Mouse (Mus musculus) embryonic facial prominence, embryonic 15.5 days (tissue): ENCODE data around the gene E2f2. TPM values are rescaled to one million over a fixed set of nuclear protein-coding genes. Genes with fewer than 3 reads are reported as not detected.

ENCODE experiments used
- ATAC-seq: fragments of 200-750 bp; cut with Nextera tagmentation; 2 replicates; pipeline ENCODE4 v1.8.0; 2017; ENCODE audit warnings: low read depth, moderate TSS enrichment; ENCODE audit not compliant: insufficient number of reproducible peaks, low FRiP score, low TSS enrichment
- H3K27ac ChIP-seq: fragments of 300-500 bp; sonication (generic); replicated peaks from 2 replicates; pipeline ENCODE4 v1.5.1; 2015; ENCODE audit warnings: mild to moderate bottlenecking, inconsistent platforms
- H3K27me3 ChIP-seq: fragments of 300-500 bp; sonication (generic); 2 replicates; pipeline ENCODE4 v1.6.1; 2015; ENCODE audit warnings: inconsistent platforms
- H3K36me3 ChIP-seq: fragments of 300-500 bp; sonication (generic); 2 replicates; pipeline ENCODE4 v1.6.1; 2015; ENCODE audit warnings: mild to moderate bottlenecking, inconsistent platforms
- H3K4me1 ChIP-seq: fragments of 300-500 bp; sonication (generic); 2 replicates; pipeline ENCODE4 v1.6.1; 2015; ENCODE audit warnings: inconsistent platforms
- H3K4me2 ChIP-seq: fragments of 300-500 bp; sonication (generic); replicated peaks from 2 replicates; pipeline ENCODE4 v1.6.1; 2015; ENCODE audit warnings: mild to moderate bottlenecking, inconsistent platforms
- H3K4me3 ChIP-seq: fragments of 300-500 bp; sonication (generic); replicated peaks from 2 replicates; pipeline ENCODE4 v1.5.1; 2015; ENCODE audit warnings: mild to moderate bottlenecking, inconsistent platforms
- H3K9ac ChIP-seq: fragments of 300-500 bp; sonication (generic); 2 replicates; pipeline ENCODE4 v1.6.1; 2015; ENCODE audit warnings: inconsistent platforms
- H3K9me3 ChIP-seq: fragments of 300-500 bp; sonication (generic); replicated peaks from 2 replicates; pipeline ENCODE4 v1.6.1; 2016; ENCODE audit warnings: inconsistent platforms
- WGBS: fragments of 180-500 bp; shearing (Covaris S2); methylation state at CpG from one replicate; pipeline ENCODE4 v1.1.7; 2015; 5-methylcytosine and 5-hydroxymethylcytosine counted together
- polyA plus RNA-seq: library from polyadenylated mRNA; unstranded; fragments of >200 nt; fragmentation: Nextera tagmentation; extraction: Ambion mirVana; gene quantifications from 2 replicates; pipeline ENCODE4 v1.2.1, GENCODE M21; 2015

Gene E2f2
- polyA plus RNA-seq, 1 experiment from 2014 or later = 10.1 TPM

GRCm38 (mm10) chr4:136177244-136177611, 5.0 kb downstream of the E2f2 start:
- Histone ChIP-seq H3K27ac (peak overlapping the region; percentile 63), H3K4me1 (peaks cover 78% of the 10 kb centered on the region), H3K4me2 (no peak overlapping the region)

GRCm38 (mm10) chr4:136177612-136178474, 5.6 kb downstream of the E2f2 start:
- H3K4me3 ChIP-seq = no peak overlapping the region
- H3K27me3 ChIP-seq = no peaks in the 10 kb centered on the region
- no peaks in the 10 kb centered on the region for H3K36me3 ChIP-seq
- peak; percentile 15; the same call in 1 of the 2 replicates for ATAC-seq
- no peak overlapping the region for H3K4me2 ChIP-seq
- WGBS = 46% methylated on average over 11 of the region's 11 CpGs
- no peaks in the 10 kb centered on the region for H3K9me3 ChIP-seq
- no peak overlapping the region for H3K9ac ChIP-seq
- H3K27ac ChIP-seq = peak overlapping the region; percentile 63
- peaks cover 75% of the 10 kb centered on the region for H3K4me1 ChIP-seq

More at GRCm38 (mm10) chr4:136177244-136177611, 5.0 kb downstream of the E2f2 start:
- no peak for ATAC-seq
- Histone ChIP-seq H3K36me3 (no peaks in the 10 kb centered on the region), H3K9me3 (no peaks in the 10 kb centered on the region), H3K4me3 (no peak overlapping the region), H3K9ac (no peak overlapping the region), H3K27me3 (no peaks in the 10 kb centered on the region)
- 39% methylated on average over 8 of the region's 8 CpGs for WGBS

- Histone ChIP-seq H3K27ac (peak overlapping the region; percentile 63; the same call in 1 of the 2 replicates), H3K27me3 (no peaks in the 10 kb centered on the region), H3K9me3 (no peaks in the 10 kb centered on the region), H3K9ac (no peak overlapping the region), H3K4me3 (no peak overlapping the region), H3K4me2 (no peak overlapping the region), H3K4me1 (peaks cover 68% of the 10 kb centered on the region), H3K36me3 (no peaks in the 10 kb centered on the region)
- 78% methylated on average over 12 of the region's 12 CpGs for WGBS
- no peak for ATAC-seq
Measured at GRCm38 (mm10) chr4:136178475-136178921, 6.3 kb downstream of the E2f2 start.

- peaks cover 3% of the 10 kb centered on the region; the same call in 1 of the 2 replicates for H3K36me3 ChIP-seq
- H3K27me3 ChIP-seq = no peaks in the 10 kb centered on the region
- H3K9me3 ChIP-seq = no peaks in the 10 kb centered on the region
- H3K4me1 ChIP-seq = peaks cover 59% of the 10 kb centered on the region
- no peak overlapping the region for H3K9ac ChIP-seq
- H3K27ac ChIP-seq = no peak overlapping the region
- H3K4me2 ChIP-seq = peak overlapping the region; percentile 55
- no peak overlapping the region for H3K4me3 ChIP-seq
- 83% methylated on average over 7 of the region's 7 CpGs for WGBS
- ATAC-seq = no peak
Measured at GRCm38 (mm10) chr4:136179456-136179855, 7.3 kb downstream of the E2f2 start.

GRCm38 (mm10) chr4:136179998-136180397, 7.8 kb downstream of the E2f2 start:
- WGBS = 7% methylated on average over 15 of the region's 15 CpGs
- H3K27ac ChIP-seq = peak overlapping the region; percentile 72

GRCm38 (mm10) chr4:136180408-136181330, 8.5 kb downstream of the E2f2 start:
- H3K4me1 ChIP-seq = peaks cover 48% of the 10 kb centered on the region
- H3K9me3 ChIP-seq = no peaks in the 10 kb centered on the region
- H3K4me3 ChIP-seq = peak overlapping the region; percentile 40
- peak overlapping the region; percentile 72 for H3K27ac ChIP-seq
- peak; percentile 69 for ATAC-seq
- peak overlapping the region; percentile 55 for H3K4me2 ChIP-seq
- 16% methylated on average over 23 of the region's 23 CpGs for WGBS
- peaks cover 5% of the 10 kb centered on the region; the same call in 1 of the 2 replicates for H3K36me3 ChIP-seq
- H3K27me3 ChIP-seq = no peaks in the 10 kb centered on the region
- H3K9ac ChIP-seq = no peak overlapping the region

More at GRCm38 (mm10) chr4:136179998-136180397, 7.8 kb downstream of the E2f2 start:
- H3K27me3 ChIP-seq = no peaks in the 10 kb centered on the region
- H3K9me3 ChIP-seq = no peaks in the 10 kb centered on the region
- ATAC-seq = peak; percentile 15; the same call in 1 of the 2 replicates
- peaks cover 53% of the 10 kb centered on the region for H3K4me1 ChIP-seq
- peak overlapping the region; percentile 55 for H3K4me2 ChIP-seq
- peak overlapping the region; percentile 40 for H3K4me3 ChIP-seq
- H3K9ac ChIP-seq = no peak overlapping the region
- peaks cover 5% of the 10 kb centered on the region; the same call in 1 of the 2 replicates for H3K36me3 ChIP-seq

GRCm38 (mm10) chr4:136181367-136181766, 9.2 kb downstream of the E2f2 start:
- ATAC-seq = no peak
- Histone ChIP-seq H3K4me3 (0 out of 2 replicates have a peak overlapping the region, but pooled peaks have one; percentile 40), H3K27ac (peak overlapping the region; percentile 63; the same call in 1 of the 2 replicates), H3K4me2 (peak overlapping the region; percentile 55), H3K36me3 (peaks cover 8% of the 10 kb centered on the region; the same call in 1 of the 2 replicates), H3K27me3 (no peaks in the 10 kb centered on the region), H3K9ac (no peak overlapping the region), H3K9me3 (no peaks in the 10 kb centered on the region), H3K4me1 (peaks cover 41% of the 10 kb centered on the region)
- 25% methylated on average over 12 of the region's 12 CpGs for WGBS

- no peak for ATAC-seq
- peaks cover 9% of the 10 kb centered on the region for H3K4me1 ChIP-seq
- no peaks in the 10 kb centered on the region for H3K27me3 ChIP-seq
- peaks cover 13% of the 10 kb centered on the region for H3K36me3 ChIP-seq
- no peak overlapping the region for H3K4me3 ChIP-seq
- H3K27ac ChIP-seq = 0 out of 2 replicates have a peak overlapping the region, but pooled peaks have one; percentile 8
- no peak overlapping the region for H3K4me2 ChIP-seq
- no peaks in the 10 kb centered on the region for H3K9me3 ChIP-seq
- no peak overlapping the region for H3K9ac ChIP-seq
- 65% methylated on average over 9 of the region's 9 CpGs for WGBS
Measured at GRCm38 (mm10) chr4:136185375-136185774, 13.2 kb downstream of the E2f2 start.

GRCm38 (mm10) chr4:136186315-136186714, 14.1 kb downstream of the E2f2 start:
- peaks cover 21% of the 10 kb centered on the region for H3K36me3 ChIP-seq
- H3K9ac ChIP-seq = no peak overlapping the region
- H3K4me3 ChIP-seq = no peak overlapping the region
- H3K27me3 ChIP-seq = no peaks in the 10 kb centered on the region
- ATAC-seq = no peak
- H3K4me2 ChIP-seq = no peak overlapping the region
- H3K27ac ChIP-seq = no peak overlapping the region
- WGBS = 81% methylated on average over 8 of the region's 8 CpGs
- H3K9me3 ChIP-seq = no peaks in the 10 kb centered on the region
- 0 out of 2 replicates have a peak, but pooled peaks cover under 1% of the 10 kb centered on the region for H3K4me1 ChIP-seq

GRCm38 (mm10) chr4:136186739-136187472, 14.7 kb downstream of the E2f2 start:
- Histone ChIP-seq H3K27me3 (no peaks in the 10 kb centered on the region), H3K9ac (no peak overlapping the region), H3K4me3 (no peak overlapping the region), H3K36me3 (peaks cover 21% of the 10 kb centered on the region), H3K4me1 (no peaks in the 10 kb centered on the region), H3K4me2 (no peak overlapping the region), H3K27ac (no peak overlapping the region), H3K9me3 (no peaks in the 10 kb centered on the region)
- no peak for ATAC-seq
- WGBS = 81% methylated on average over 23 of the region's 23 CpGs
